Mouse (Mus musculus): ENCODE data around the gene Mrgprg. TPM values are rescaled to one million over a fixed set of nuclear protein-coding genes. Genes with fewer than 3 reads are reported as not detected.

The Mrgprg gene
- polyA plus RNA-seq, 1 experiment from 2014 or later = not detected

DNA sequence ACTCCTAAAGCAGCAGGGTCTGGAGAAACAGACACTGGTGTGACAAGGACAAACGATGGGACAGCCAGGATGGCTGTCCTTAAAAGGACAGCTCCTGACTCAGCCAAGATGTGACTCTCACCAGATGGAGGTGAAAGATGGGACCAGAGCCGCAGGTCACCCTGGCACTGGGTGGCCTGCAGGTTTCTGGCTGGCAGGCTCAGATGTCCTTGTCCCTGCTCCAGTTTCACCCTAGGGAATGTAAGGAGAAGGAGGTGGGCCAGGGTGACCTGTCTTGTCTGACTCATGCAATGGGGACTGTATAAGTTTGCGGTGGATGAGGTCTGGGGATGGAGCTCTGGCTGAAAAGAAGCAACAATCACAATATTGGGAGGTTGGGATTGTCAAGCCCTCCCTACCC is 14.2 kb downstream of the Mrgprg start:
- Histone ChIP-seq H3K27ac (no peak overlapping the region), H3K4me1 (peaks cover 32% of the 10 kb centered on the region), H3K27me3 (peaks cover 35% of the 10 kb centered on the region), H3K9me3 (no peaks in the 10 kb centered on the region), H3K36me3 (replicated peaks) (no peaks in the 10 kb centered on the region), H3K4me2 (no peak overlapping the region), H3K4me3 (replicated peaks) (no peak overlapping the region), H3K9ac (no peak overlapping the region)
- WGBS = 81% methylated on average over 3 of the region's 3 CpGs
- ATAC-seq (ENCODE audit: low FRiP score) = no peak

GRCm38 (mm10) chr7:143752056-143752455 is 14.7 kb downstream of the Mrgprg start:
- peaks cover 30% of the 10 kb centered on the region for H3K27me3 ChIP-seq
- no peak overlapping the region for H3K4me3 ChIP-seq (replicated peaks)
- no peak for ATAC-seq (ENCODE audit: low FRiP score)
- H3K9ac ChIP-seq = no peak overlapping the region
- no peaks in the 10 kb centered on the region for H3K36me3 ChIP-seq (replicated peaks)
- H3K4me2 ChIP-seq = no peak overlapping the region
- WGBS = 74% methylated on average over 4 of the region's 4 CpGs
- H3K4me1 ChIP-seq = peaks cover 27% of the 10 kb centered on the region
- H3K9me3 ChIP-seq = no peaks in the 10 kb centered on the region
- H3K27ac ChIP-seq = no peak overlapping the region

DNA sequence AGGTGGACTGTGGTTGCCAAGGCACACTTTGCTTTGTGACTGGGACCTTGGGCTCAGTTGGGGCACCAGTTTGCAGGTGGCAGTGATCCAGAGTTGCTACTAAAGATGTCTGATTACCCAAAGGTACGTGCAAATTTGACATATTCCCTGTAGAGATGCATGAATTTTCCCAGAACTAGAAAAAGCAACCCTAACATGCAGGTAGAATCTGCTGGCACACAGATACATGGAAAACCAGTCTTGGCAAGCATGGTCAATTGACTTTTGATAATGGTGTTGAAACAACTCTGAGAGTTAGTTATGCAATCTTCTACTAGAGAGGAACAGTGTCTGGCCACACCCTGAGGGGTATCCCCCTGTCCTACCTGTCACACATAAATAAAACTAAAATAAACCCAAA is 15.4 kb downstream of the Mrgprg start:
- H3K4me3 ChIP-seq (replicated peaks) = no peak overlapping the region
- H3K4me2 ChIP-seq = no peak overlapping the region
- H3K9ac ChIP-seq = no peak overlapping the region
- no peak for ATAC-seq (ENCODE audit: low FRiP score)
- H3K4me1 ChIP-seq = peaks cover 21% of the 10 kb centered on the region
- H3K36me3 ChIP-seq (replicated peaks) = no peaks in the 10 kb centered on the region
- 81% methylated on average over 1 of the region's 1 CpGs for WGBS
- H3K27me3 ChIP-seq = peaks cover 26% of the 10 kb centered on the region
- no peaks in the 10 kb centered on the region for H3K9me3 ChIP-seq
- H3K27ac ChIP-seq = no peak overlapping the region

DNA sequence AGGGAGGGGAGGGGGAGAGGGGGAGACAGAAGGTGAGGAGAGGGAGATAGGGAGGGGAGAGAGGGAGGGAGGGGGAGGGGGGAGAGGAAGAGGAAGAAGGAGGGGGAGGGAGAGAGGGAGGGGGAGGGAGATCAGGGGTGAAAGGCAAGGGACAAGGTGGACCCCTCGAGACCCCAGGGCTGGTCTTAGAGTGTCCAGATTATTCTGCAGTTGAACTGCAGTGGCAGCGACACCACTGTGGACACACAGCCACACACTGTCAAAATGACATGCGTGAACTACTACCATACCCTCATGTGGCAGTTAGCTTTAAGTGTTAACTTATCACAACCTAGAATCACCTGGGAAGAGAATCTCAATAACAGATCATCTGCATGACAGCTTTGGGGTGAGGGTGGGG is 17.7 kb downstream of the Mrgprg start:
- WGBS = 67% methylated on average over 3 of the region's 3 CpGs
- no peak overlapping the region for H3K27ac ChIP-seq

DNA sequence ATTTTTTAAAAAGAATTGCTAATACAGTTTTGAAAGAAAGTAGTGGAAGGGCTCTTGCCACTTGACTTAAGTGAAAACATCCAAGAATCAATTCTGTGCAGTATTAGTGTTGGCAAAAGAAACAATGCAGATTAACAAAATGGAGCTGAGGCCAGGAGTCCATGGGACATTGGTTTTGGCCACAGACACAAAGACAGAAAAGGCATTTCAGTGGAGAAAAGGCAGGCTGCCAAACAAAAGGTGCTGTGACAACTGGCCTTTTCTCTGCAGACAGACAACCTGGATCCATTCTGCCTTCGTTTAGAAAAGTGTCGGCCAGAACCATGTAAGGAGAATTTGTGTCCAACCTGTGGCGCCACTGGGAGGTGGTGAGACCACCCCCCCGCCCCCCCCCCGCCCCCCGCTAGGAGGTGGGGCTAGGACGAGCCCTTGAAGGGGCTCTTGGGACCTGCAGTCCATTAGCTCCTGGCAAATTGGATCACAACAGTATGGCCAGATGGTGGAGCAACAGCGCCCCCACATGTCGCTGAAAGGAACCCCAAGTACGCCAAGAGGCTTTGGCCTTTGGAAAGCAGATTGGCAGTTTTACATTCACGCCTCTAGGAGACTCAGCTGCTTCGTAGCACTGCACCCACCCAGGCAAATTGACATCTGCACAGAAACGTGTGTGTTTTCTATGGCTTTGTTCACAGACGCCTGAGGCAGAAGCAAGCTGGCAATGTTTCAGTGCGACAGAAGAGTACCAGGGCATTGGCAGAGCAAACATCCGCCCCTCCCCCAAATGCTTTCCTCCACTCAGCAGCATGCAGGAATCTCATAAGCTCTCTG is 18.5 kb downstream of the Mrgprg start:
- no peak overlapping the region for H3K9ac ChIP-seq

More for the DNA sequence above, 17.7 kb downstream of the Mrgprg start:
- Histone ChIP-seq H3K9ac (no peak overlapping the region), H3K27me3 (peaks cover 3% of the 10 kb centered on the region; the same call in 1 of the 2 replicates), H3K9me3 (no peaks in the 10 kb centered on the region), H3K4me1 (peaks cover 17% of the 10 kb centered on the region), H3K36me3 (replicated peaks) (no peaks in the 10 kb centered on the region), H3K4me2 (peak overlapping the region; percentile 42; the same call in 1 of the 2 replicates), H3K4me3 (replicated peaks) (no peak overlapping the region)
- ATAC-seq (ENCODE audit: low FRiP score) = 0 out of 2 replicates have a peak, but pooled peaks have one; percentile 51

GRCm38 (mm10) chr7:143740653-143741052 is 26.1 kb downstream of the Mrgprg start:
- peak; percentile 24; the same call in 1 of the 2 replicates for ATAC-seq (ENCODE audit: low FRiP score)
- H3K4me2 ChIP-seq = peak overlapping the region; percentile 83
- WGBS = 40% methylated on average over 2 of the region's 2 CpGs
- peak overlapping the region; percentile 85 for H3K9ac ChIP-seq
- H3K36me3 ChIP-seq (replicated peaks) = no peaks in the 10 kb centered on the region
- no peaks in the 10 kb centered on the region for H3K9me3 ChIP-seq
- peak overlapping the region; percentile 53 for H3K4me3 ChIP-seq (replicated peaks)
- peaks cover 28% of the 10 kb centered on the region for H3K4me1 ChIP-seq
- peaks cover 32% of the 10 kb centered on the region for H3K27me3 ChIP-seq
- peak overlapping the region; percentile 57; the same call in 1 of the 2 replicates for H3K27ac ChIP-seq

More for the DNA sequence above, 18.5 kb downstream of the Mrgprg start:
- peak overlapping the region; percentile 42 for H3K4me2 ChIP-seq
- 4% methylated on average over 14 of the region's 16 CpGs for WGBS
- H3K9me3 ChIP-seq = no peaks in the 10 kb centered on the region
- peak; percentile 84 for ATAC-seq (ENCODE audit: low FRiP score)
- peak overlapping the region; percentile 60; the same call in 1 of the 2 replicates for H3K27ac ChIP-seq
- H3K36me3 ChIP-seq (replicated peaks) = no peaks in the 10 kb centered on the region
- no peak overlapping the region for H3K4me3 ChIP-seq (replicated peaks)
- H3K27me3 ChIP-seq = peaks cover 9% of the 10 kb centered on the region; the same call in 1 of the 2 replicates
- peaks cover 17% of the 10 kb centered on the region for H3K4me1 ChIP-seq

DNA sequence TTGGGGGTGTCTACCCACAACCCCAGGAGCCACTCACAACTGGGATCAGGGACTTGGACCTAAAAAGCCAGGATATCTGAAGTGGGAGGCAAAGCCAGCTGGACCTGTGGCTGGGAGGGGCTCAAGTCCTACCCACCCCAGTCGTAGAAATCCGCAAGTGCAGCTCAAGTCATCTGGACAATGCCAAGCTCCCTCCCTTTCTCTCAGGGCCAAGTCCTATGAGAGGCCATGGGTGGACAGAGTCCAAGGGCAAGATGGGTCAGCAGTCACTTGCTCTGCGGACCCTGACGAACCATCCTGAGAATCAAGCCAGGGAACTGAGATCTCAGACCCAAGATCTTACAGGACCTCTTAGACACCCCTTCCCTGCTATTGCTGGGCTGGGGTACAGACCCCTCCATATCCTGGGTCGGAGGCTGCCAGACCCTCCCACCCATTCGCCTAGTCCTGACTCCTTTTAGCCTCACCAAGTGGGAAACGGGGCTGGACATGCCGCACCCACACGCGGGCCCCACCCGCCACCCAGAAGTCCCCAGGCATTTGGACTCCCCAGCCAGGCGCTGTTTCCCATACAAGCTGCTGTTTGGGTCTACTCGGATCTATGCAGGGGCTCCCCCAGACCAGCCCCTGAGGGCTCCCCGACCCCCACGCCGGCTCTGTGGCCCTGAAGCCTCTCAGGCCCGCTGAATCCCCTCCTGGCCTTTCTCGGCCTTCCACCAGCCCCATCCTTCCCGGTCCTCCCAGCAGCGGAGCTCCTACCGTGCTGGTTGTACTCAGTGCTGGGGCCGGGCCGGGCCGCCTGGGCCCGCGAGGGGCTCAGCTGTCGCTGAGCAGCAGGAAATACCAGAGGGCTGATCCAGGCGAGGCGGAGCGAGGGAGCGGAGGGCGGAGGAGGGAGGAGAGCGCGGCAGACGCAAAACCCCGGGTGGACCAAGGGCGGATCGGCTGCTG is 27.0 kb downstream of the Mrgprg start:
- WGBS = 5% methylated on average over 36 of the region's 38 CpGs
- peak; percentile 90 for ATAC-seq (ENCODE audit: low FRiP score)
- H3K36me3 ChIP-seq (replicated peaks) = no peaks in the 10 kb centered on the region
- H3K27ac ChIP-seq = peak overlapping the region; percentile 57
- H3K27me3 ChIP-seq = peaks cover 32% of the 10 kb centered on the region
- peak overlapping the region; percentile 83 for H3K4me2 ChIP-seq
- H3K4me1 ChIP-seq = peaks cover 28% of the 10 kb centered on the region
- no peaks in the 10 kb centered on the region for H3K9me3 ChIP-seq
- H3K4me3 ChIP-seq (replicated peaks) = peak overlapping the region; percentile 53
- H3K9ac ChIP-seq = peak overlapping the region; percentile 85

- H3K9me3 ChIP-seq = no peaks in the 10 kb centered on the region
- peak overlapping the region; percentile 63 for H3K27ac ChIP-seq
- H3K4me1 ChIP-seq = peaks cover 28% of the 10 kb centered on the region
- peak overlapping the region; percentile 53 for H3K4me3 ChIP-seq (replicated peaks)
- 0 out of 2 replicates have a peak, but pooled peaks cover 3% of the 10 kb centered on the region for H3K36me3 ChIP-seq (replicated peaks)
- H3K9ac ChIP-seq = peak overlapping the region; percentile 85; the same call in 1 of the 2 replicates
- ATAC-seq (ENCODE audit: low FRiP score) = no peak
- whole genome bisulfite sequencing = 24% methylated on average over 5 of the region's 5 CpGs
- H3K27me3 ChIP-seq = peaks cover 29% of the 10 kb centered on the region
- H3K4me2 ChIP-seq = peak overlapping the region; percentile 83
These were observed 28.2 kb downstream of the Mrgprg start for GRCm38 (mm10) chr7:143738601-143739006.

DNA sequence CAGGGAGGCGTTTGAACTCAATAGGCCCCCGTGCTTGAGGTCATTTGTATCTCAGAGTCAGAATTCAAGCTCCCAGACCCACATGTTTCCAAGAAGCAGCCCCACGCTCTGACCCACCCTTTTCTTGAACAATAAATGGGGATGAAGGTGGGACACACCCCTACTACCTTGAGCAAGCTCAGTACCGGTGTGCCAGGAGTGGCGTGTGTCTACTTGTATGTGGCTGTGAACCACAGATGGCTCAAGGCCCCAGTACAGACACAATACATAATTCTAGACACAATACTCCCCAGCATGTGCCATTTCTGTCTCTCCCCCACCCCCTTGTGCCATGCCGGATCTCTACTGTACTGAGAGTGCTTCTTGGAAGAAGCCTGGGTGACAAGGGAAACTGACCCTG is 28.6 kb downstream of the Mrgprg start:
- Histone ChIP-seq H3K27ac (peak overlapping the region; percentile 63), H3K27me3 (peaks cover 26% of the 10 kb centered on the region), H3K4me3 (replicated peaks) (peak overlapping the region; percentile 53; the same call in 1 of the 2 replicates), H3K4me1 (peaks cover 28% of the 10 kb centered on the region), H3K9me3 (no peaks in the 10 kb centered on the region), H3K36me3 (replicated peaks) (0 out of 2 replicates have a peak, but pooled peaks cover 3% of the 10 kb centered on the region), H3K4me2 (peak overlapping the region; percentile 83), H3K9ac (peak overlapping the region; percentile 85; the same call in 1 of the 2 replicates)
- 78% methylated on average over 6 of the region's 6 CpGs for WGBS
- ATAC-seq (ENCODE audit: low FRiP score) = no peak

DNA sequence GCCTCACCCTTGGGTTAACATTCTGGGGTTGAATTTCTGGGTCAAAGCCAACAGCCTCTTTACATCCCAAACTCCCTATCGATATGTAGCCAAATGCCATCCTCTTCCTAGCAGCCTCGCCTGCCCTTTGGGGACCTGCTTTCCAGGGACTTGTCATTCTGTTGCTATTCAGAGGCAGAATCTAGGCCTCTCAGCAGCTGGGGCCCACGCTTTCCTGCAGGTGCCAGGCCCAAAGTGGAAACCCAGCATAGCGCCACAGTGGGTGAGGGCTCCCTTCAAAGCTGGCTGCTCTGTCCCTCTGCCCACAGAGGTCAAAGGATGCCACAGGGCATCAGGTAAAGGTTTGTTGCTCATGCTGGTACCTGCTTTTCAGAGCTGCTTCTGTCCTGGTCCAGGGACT is 33.0 kb downstream of the Mrgprg start:
- no peak overlapping the region for H3K27ac ChIP-seq
- H3K36me3 ChIP-seq (replicated peaks) = 0 out of 2 replicates have a peak, but pooled peaks cover 3% of the 10 kb centered on the region
- no peak overlapping the region for H3K4me2 ChIP-seq
- 0 out of 2 replicates have a peak, but pooled peaks cover 5% of the 10 kb centered on the region for H3K27me3 ChIP-seq
- WGBS = 87% methylated on average over 4 of the region's 4 CpGs
- no peak for ATAC-seq (ENCODE audit: low FRiP score)
- H3K9me3 ChIP-seq = no peaks in the 10 kb centered on the region
- H3K9ac ChIP-seq = no peak overlapping the region; the same call in 1 of the 2 replicates
- peaks cover 11% of the 10 kb centered on the region for H3K4me1 ChIP-seq
- no peak overlapping the region for H3K4me3 ChIP-seq (replicated peaks)

- Histone ChIP-seq H3K9ac (no peak overlapping the region), H3K9me3 (no peaks in the 10 kb centered on the region), H3K4me3 (replicated peaks) (no peak overlapping the region), H3K4me2 (no peak overlapping the region), H3K36me3 (replicated peaks) (0 out of 2 replicates have a peak, but pooled peaks cover 3% of the 10 kb centered on the region), H3K27me3 (no peaks in the 10 kb centered on the region), H3K4me1 (no peaks in the 10 kb centered on the region), H3K27ac (no peak overlapping the region)
- no peak for ATAC-seq (ENCODE audit: low FRiP score)
- 83% methylated on average over 10 of the region's 10 CpGs for WGBS
These were observed 36.9 kb downstream of the Mrgprg start for GRCm38 (mm10) chr7:143729886-143730285.

- Histone ChIP-seq H3K4me2 (no peak overlapping the region), H3K4me3 (replicated peaks) (no peak overlapping the region), H3K36me3 (replicated peaks) (no peaks in the 10 kb centered on the region), H3K9me3 (no peaks in the 10 kb centered on the region), H3K4me1 (no peaks in the 10 kb centered on the region), H3K9ac (no peak overlapping the region), H3K27me3 (no peaks in the 10 kb centered on the region), H3K27ac (no peak overlapping the region)
- no peak for ATAC-seq (ENCODE audit: low FRiP score)
- whole genome bisulfite sequencing = 83% methylated on average over 4 of the region's 4 CpGs
These were observed 40.4 kb downstream of the Mrgprg start for GRCm38 (mm10) chr7:143726396-143726795.
